Mouse (Mus musculus): ENCODE data around the gene Lrrc73.

- TF ChIP-seq CTCF (IDR thresholded peaks at IDR 0.05) (no peak), POLR2A (IDR thresholded peaks at IDR 0.05; ENCODE audit: insufficient read depth, low read depth, low read length) (no peak), EP300 (IDR thresholded peaks at IDR 0.05; ENCODE audit: insufficient read depth, low read depth, low read length) (no peak)
Measured at GRCm38 (mm10) chr17:46237079-46237478, 16.3 kb upstream of the Lrrc73 start.
